Mouse (Mus musculus) liver, adult 2 months (tissue): ENCODE measurements around the gene Lrp10.

ENCODE experiments used
- CTCF ChIP-seq: fragments of 200-500 bp; IDR thresholded peaks from 2 replicates; pipeline ENCODE4 v1.5.1; 2011; ENCODE audit warnings: low read depth, low read length, control low read depth
- POLR2A ChIP-seq: fragments of 200-500 bp; IDR thresholded peaks from 2 replicates; pipeline ENCODE4 v1.6.1; 2011; ENCODE audit warnings: low read length, control low read depth; ENCODE audit not compliant: insufficient read depth; ENCODE audit errors: extremely low read depth

- TF ChIP-seq CTCF, result no peak
- no peak for TF ChIP-seq POLR2A
Observed at GRCm38 (mm10) chr14:54435194-54435918, 28.6 kb upstream of the Lrp10 start.
